Mouse (Mus musculus): Measurements from ENCODE around the gene Pnmt.

The Pnmt gene

GRCm38 (mm10) chr11:98385638-98386585, at the start of gene Pnmt:
Gene Pnmt, plus strand, starts transcription at chr11:98386450.
- DNase-seq, result no peak

- peak; percentile 47 for DNase-seq
Measured at GRCm38 (mm10) chr11:98338507-98338961, 47.7 kb upstream of the Pnmt start.

GRCm38 (mm10) chr11:98339071-98339501, 47.2 kb upstream of the Pnmt start:
- DNase-seq, result peak; percentile 35

GRCm38 (mm10) chr11:98339679-98340287, 46.5 kb upstream of the Pnmt start:
- no peak for DNase-seq

- DNase-seq, result no peak
Measured at GRCm38 (mm10) chr11:98340597-98340996, 45.7 kb upstream of the Pnmt start.

GRCm38 (mm10) chr11:98341174-98341573, 45.1 kb upstream of the Pnmt start:
- no peak for DNase-seq

- DNase-seq, result peak; percentile 91
Measured at GRCm38 (mm10) chr11:98342000-98342945, 44.0 kb upstream of the Pnmt start.

DNA sequence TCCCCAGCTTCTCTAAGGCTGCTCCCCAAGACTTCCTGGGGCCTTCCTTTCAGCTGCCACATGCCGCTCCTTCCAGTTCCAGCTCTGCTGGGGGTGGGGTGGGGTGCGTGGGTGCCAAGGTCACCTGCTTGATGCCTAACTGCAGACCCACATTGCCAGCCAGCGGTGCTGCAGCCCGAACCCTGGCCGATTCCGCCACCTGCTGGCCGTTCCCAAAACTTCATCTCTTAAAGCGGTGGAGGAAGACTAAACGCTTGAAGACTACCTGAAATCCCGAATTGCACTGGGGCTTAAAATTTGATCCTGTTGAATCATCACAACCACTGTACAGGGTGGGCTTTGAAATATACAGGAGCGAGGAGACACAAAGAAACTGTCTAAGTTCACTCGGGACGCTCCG, 41.0 kb upstream of the Pnmt start:
- peak; percentile 76 for DNase-seq

- DNase-seq, result no peak
Measured at GRCm38 (mm10) chr11:98346168-98346567, 40.1 kb upstream of the Pnmt start.

GRCm38 (mm10) chr11:98347385-98348082, 38.7 kb upstream of the Pnmt start:
- DNase-seq, result no peak

- DNase-seq, result peak; percentile 59
Measured at GRCm38 (mm10) chr11:98348083-98348961, 37.9 kb upstream of the Pnmt start, which contains the start of gene Ppp1r1b. Gene Ppp1r1b, plus strand, starts transcription at chr11:98348404.

GRCm38 (mm10) chr11:98349308-98349707, 36.9 kb upstream of the Pnmt start:
- no peak for DNase-seq

GRCm38 (mm10) chr11:98352272-98352990, 33.8 kb upstream of the Pnmt start:
- DNase-seq, result no peak

GRCm38 (mm10) chr11:98353651-98354211, 32.5 kb upstream of the Pnmt start:
- DNase-seq, result no peak

DNA sequence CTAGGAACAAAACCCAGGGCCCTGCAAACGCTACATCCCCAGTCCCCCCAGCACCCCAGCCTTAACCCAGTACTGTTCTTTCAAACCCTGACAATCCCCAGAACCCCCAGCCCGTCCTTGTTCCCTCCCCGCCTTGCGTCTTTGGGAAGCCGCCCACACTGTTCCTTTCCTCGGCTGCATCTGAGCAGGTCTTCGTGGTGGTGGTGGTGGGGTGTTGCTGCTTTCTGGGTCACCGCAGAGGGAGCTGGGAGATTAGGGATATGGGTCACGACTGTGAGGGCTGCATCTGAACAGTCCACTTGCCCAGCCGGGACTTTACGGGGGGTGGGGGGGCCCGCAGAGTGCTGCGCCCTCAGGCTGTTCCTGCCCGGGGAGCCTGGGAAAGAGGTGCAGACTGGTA, 31.8 kb upstream of the Pnmt start:
- DNase-seq, result no peak

- peak; percentile 88 for DNase-seq
Measured at GRCm38 (mm10) chr11:98355732-98356299, 30.4 kb upstream of the Pnmt start.

- DNase-seq, result no peak
Measured at GRCm38 (mm10) chr11:98356625-98357394, 29.4 kb upstream of the Pnmt start.

- no peak for DNase-seq
Measured at GRCm38 (mm10) chr11:98357396-98358160, 28.7 kb upstream of the Pnmt start.

Measured in embryo, embryonic 11 days (tissue).